Mouse (Mus musculus) embryonic stem cell, embryonic (primary cell): Measurements from ENCODE around the gene Hist1h3i.
"Not testable (repeated sequence)": the region's sequence is repeated elsewhere in the genome, so short reads cannot be mapped to it uniquely, and the experiment has no call there.

Experiments
- CTCF ChIA-PET, 4 experiments: fragments of 300-600 bp in 2 of 4; fragments of 350-600 bp in 2 of 4; sonication (Branson Sonifier 250); formaldehyde crosslinking; loops; one replicate each; lab custom pipeline; 2022; ENCODE audit warnings: inconsistent platforms in 2 of 4; lab: Charles Lee
- POLR2A ChIA-PET, 4 experiments: fragments of 300-600 bp in 2 of 4; fragments of 350-600 bp in 2 of 4; sonication (Branson Sonifier 250); formaldehyde crosslinking; loops; one replicate each; lab custom pipeline; 2022; ENCODE audit warnings: antibody characterized with exemption in 4 of 4, inconsistent platforms in 1 of 4; lab: Charles Lee

Gene Hist1h3i

DNA sequence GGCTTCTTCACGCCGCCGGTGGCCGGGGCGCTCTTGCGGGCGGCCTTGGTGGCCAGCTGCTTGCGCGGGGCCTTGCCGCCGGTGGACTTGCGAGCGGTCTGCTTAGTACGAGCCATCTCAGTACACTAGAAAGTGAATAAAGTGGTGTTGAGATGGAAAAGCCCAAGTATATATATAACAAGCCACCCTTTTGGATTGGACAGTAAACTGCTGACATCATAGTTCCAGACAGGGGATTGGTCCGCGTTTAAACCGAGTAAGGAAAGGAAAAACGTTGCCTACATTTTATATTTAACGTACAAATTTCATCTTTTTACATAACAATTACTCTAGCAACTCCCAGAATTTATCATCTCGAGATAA lies at the start of gene Hist1h3i:
Gene Hist1h3i (minus strand): TSS at position 116 of the 363 bp plus-strand sequence.
- CTCF ChIA-PET, result no interaction called here
- POLR2A ChIA-PET, result interaction anchor here (0.8 to 22.5 kb wide), 39 partner anchors 8 to 1981 kb away, joined by 3 to 823 read pairs (median 6); partner anchors contain the start of genes Hist1h2ak (in 4 of the 4), Hist1h2bn (in 4 of the 4), Hist1h2ai (in 3 of the 4) and Hist1h2bl (in 3 of the 4)

GRCm38 (mm10) chr13:21831418-21832394 lies 48.5 kb upstream of the Hist1h3i start, which contains the start of gene Hist1h4n:
Gene Hist1h4n (minus strand): TSS chr13:21832196.
- POLR2A ChIA-PET, result interaction anchor here in 3 of 4 experiments (0.6 to 6.3 kb wide), 23 partner anchors 10 to 1755 kb away, joined by 3 to 68 read pairs (median 5); partner anchors contain the start of genes Hist1h2ak (in 3 of the 3), Hist1h2bn (in 3 of the 3), Hist1h2ag (in 2 of the 3) and Hist1h2ah (in 2 of the 3)
- CTCF ChIA-PET, result not testable (repeated sequence)

DNA sequence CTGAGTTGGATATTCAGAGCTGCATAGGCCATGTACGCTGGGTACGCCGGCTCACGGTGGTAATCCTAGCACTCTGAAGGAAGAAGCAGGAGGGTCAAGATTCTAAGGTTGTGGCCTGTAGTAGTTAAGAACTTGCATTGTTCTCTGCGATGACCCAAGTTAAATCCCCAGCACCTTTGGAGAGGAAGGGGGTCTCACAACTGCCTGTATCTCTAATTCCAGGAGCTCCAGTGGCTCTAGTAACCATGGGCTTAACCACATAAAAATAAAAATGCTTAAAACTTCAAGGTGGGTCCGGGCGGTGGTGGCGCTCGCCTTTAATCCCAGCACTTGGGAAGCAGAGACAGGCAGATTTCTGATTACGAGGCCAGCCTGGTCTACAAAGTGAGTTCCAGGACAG lies 47.2 kb upstream of the Hist1h3i start:
- POLR2A ChIA-PET, result interaction anchor here in 3 of 4 experiments (0.7 to 6.3 kb wide), 19 partner anchors 9 to 1909 kb away, joined by 3 to 68 read pairs (median 5); partner anchors contain the start of genes Hist1h2an (in 3 of the 3), Hist1h2ag (in 2 of the 3), Hist1h2ah (in 2 of the 3) and Hist1h2bj (in 2 of the 3)

GRCm38 (mm10) chr13:21828511-21828910 lies 45.3 kb upstream of the Hist1h3i start:
- ChIA-PET CTCF (no interaction called here), POLR2A (interaction anchor here (0.7 to 6.3 kb wide), 35 partner anchors 33 to 1932 kb away, joined by 3 to 68 read pairs (median 5); partner anchors contain the start of genes Hist1h2ag (in 3 of the 4), Hist1h2ah (in 3 of the 4), Hist1h2ak (in 3 of the 4) and Hist1h2an (in 3 of the 4))

More for the DNA sequence above, 47.2 kb upstream of the Hist1h3i start:
- CTCF ChIA-PET, result no interaction called here

DNA sequence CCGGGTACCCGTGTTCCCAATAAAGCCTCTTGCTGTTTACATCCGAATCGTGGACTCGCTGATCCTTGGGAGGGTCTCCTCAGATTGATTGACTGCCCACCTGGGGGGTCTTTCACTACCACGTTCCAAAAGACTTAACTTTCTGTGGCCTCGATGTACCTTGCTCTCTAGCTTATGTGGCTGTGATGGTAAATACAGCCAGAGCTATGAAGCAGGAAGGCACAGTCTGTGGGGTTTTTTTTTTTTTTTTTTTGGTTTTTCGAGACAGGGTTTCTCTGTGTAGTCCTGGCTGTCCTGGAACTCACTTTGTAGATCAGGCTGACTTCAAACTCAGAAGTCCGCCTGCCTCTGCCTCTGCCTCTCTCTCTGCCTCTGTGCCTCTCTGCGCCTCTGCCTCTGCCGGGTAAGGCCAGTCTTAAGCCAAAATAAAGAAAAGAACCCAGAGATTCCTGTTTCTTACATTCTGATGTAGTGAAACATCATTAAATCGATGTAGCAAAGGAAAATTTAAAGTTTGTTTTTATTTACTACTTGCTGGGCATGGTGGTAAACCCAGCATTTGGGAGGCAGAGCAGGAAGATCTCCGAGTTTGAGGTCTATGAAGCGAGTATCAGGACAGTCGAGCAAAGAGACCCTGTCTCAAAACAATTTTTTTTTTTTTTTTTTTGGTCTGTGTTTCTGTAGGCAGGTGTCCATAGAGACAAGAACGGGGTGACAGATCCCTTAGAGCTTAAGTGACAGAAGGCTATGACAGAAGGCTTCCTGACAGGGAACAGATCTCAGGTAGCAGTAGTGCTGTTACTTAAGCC lies 37.1 kb upstream of the Hist1h3i start:
- CTCF ChIA-PET, result not testable (repeated sequence)
- POLR2A ChIA-PET, result interaction anchor here in 3 of 4 experiments (0.6 to 4.1 kb wide), 16 partner anchors 10 to 1591 kb away, joined by 3 to 29 read pairs (median 10); partner anchors contain the start of genes Hist1h4n (in 3 of the 3), Hist1h2ag (in 2 of the 3), Hist1h2an (in 2 of the 3) and Hist1h2bj (in 2 of the 3)

DNA sequence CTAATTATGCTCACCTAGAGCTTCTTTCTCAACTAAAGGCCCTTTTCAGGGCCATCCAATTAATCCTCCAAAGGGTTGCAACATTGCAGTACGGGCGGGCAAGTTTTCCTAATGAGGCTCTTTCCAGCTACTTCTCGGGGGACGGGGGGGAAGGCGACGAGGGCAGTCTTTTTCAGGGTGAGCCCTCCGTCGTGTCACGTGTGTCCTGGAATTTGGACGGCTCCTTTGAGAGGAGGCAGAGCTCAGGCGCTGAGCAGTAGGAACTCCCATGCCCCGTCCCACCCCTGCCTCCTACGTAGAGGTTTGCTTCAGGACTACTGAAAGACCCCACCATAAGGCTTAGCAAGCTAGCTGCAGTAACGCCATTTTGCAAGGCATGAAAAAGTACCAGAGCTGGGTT lies 28.9 kb upstream of the Hist1h3i start:
- CTCF ChIA-PET, result not testable (repeated sequence)
- POLR2A ChIA-PET, result interaction anchor here in 3 of 4 experiments (0.6 to 1.1 kb wide), 7 partner anchors 10 to 231 kb away, joined by 4 to 11 read pairs (median 4); partner anchors contain the start of genes Hist1h2ag (in 1 of the 3), Hist1h2ah (in 1 of the 3), Hist1h2bj (in 1 of the 3) and Hist1h2bk (in 1 of the 3)

DNA sequence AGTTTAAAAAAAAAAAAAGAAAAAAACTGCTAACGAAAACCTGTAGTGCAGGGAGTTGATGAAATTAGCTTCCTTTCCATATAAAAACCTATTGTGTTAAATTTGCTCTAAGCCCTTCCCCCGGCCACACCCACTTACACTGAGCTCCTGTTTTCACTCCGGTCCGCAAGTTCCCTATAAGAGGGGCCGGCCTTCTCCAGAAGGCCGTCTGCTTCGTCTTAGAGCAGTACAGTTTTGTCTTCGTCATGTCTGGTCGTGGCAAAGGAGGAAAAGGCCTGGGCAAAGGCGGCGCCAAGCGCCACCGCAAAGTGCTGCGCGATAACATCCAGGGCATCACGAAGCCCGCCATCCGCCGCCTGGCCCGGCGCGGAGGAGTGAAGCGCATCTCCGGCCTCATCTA lies 28.4 kb upstream of the Hist1h3i start, which contains the start of gene Hist1h4m:
Gene Hist1h4m (plus strand): TSS at position 208 of the 400 bp plus-strand sequence.
- CTCF ChIA-PET, result not testable (repeated sequence)
- POLR2A ChIA-PET, result interaction anchor here in 3 of 4 experiments (0.6 to 1.1 kb wide), 7 partner anchors 11 to 232 kb away, joined by 4 to 11 read pairs (median 4); partner anchors contain the start of genes Hist1h2ag (in 1 of the 3), Hist1h2ah (in 1 of the 3), Hist1h2bj (in 1 of the 3) and Hist1h2bk (in 1 of the 3)

- CTCF ChIA-PET, POLR2A ChIA-PET: not testable (repeated sequence)
Measured at GRCm38 (mm10) chr13:21811074-21811473, 27.9 kb upstream of the Hist1h3i start.

DNA sequence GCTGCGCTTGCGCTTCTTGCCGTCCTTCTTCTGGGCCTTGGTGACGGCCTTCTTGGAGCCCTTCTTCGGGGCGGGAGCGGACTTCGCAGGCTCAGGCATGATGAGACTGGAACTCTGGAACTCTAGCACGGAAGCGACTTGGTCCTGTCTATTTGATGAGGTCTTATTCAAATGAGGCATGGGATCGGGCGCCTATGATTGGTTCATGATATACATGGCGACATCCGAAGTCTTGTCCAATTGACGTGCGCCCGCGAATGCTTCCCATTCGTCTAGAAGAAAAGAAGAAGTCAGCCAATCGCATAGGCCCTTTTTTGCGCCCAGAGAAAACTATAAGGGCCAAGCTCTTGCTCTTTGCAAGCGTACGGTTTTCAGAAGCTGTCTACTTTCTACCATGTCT lies 26.9 kb upstream of the Hist1h3i start, which contains the start of the genes Hist1h2bq and Hist1h2ao:
Gene Hist1h2bq (minus strand): TSS at position 125 of the 400 bp plus-strand sequence.
Gene Hist1h2ao (plus strand): TSS at position 393 of the 400 bp plus-strand sequence.
- CTCF ChIA-PET, POLR2A ChIA-PET: not testable (repeated sequence)

DNA sequence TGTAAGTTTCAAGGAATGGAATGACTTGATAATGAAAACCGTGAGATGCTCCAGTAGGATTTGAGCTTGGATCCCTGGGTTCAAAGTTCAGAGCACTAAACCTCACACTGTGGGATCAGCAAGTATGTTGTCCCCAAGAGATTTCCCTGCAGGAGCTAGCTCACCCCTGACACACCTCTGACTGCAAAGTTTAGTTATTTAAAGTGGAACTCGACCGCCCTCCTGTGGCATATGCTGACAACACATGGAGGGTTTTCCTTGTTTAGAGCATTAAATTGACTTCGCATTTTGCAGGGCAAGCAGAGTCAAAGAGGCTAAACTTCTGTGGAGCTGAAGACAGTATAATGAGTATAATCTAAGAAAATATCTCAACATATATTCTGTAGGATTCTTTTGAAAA lies 19.9 kb upstream of the Hist1h3i start:
- POLR2A ChIA-PET, CTCF ChIA-PET: not testable (repeated sequence)

DNA sequence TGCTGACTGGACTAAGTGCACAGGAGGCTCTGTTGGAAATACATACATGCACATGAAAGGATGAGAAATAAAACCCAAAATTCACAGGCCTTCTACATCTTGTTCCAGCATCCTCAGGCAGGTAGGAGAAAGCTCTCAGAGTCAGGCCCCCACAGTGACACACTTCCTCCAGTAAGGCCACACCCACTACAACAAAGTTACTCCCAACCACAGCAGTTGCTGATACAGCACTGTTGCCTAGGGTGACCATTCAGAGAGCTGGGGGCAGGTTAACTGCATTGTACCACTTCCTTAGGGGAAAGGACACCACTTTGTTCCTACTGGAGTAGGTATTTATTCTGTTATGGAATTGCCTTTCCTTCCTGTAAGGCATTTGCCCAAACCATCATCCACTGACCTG lies 14.0 kb upstream of the Hist1h3i start:
- POLR2A ChIA-PET, CTCF ChIA-PET: not testable (repeated sequence)

DNA sequence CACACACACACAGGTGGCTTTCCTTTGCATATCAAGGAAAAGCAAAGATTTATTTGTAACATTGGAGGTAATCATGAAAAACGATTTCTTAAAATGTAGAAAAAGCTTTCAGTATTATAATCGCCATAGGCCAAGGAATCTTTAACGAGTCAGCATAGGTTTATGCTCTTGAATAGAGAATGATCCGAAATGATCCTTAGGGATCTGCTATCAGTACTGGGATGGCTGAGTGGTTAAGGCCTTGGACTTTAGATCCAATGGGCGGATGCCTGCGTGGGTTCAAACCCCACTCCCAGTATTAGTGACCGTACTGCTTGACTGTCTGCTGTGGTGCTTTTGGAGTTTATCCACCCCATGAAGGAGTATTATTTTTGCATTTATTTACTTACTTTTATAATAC lies 12.4 kb upstream of the Hist1h3i start:
- POLR2A ChIA-PET, result interaction anchor here in 2 of 4 experiments (0.9 to 1.5 kb wide), 4 partner anchors 8 to 85 kb away, joined by 3 to 5 read pairs (median 4); partner anchors contain the start of genes Hist1h1b (in 1 of the 2), Hist1h2an (in 1 of the 2) and Hist1h2bp (in 1 of the 2)
- CTCF ChIA-PET, result no interaction called here

- POLR2A ChIA-PET, result interaction anchor here (0.5 to 22.5 kb wide), 55 partner anchors 8 to 1948 kb away, joined by 3 to 823 read pairs (median 5); partner anchors contain the start of genes Hist1h2ak (in 4 of the 4), Hist1h2bn (in 4 of the 4), Hist1h1b (in 3 of the 4) and Hist1h2ai (in 3 of the 4)
Measured at GRCm38 (mm10) chr13:21790601-21791283, 7.6 kb upstream of the Hist1h3i start.

DNA sequence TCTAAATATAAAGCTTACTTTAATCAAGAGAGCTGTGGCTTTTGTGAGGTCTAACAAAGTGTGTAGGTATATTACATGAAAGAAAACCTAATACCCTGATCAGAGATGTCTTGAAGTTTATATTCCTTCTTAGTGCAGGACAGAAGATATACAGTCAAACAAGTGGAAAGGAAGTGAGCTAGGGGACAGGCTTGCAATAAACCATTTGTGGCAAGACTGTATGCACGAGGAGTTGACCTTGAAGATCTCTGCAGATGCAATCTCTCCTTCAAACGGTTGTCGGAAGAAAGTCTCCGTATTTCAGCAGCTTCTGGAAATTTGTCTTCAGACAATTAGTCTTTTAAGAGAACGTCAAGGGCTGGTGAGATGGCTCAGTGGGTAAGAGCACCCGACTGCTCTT lies 6.8 kb upstream of the Hist1h3i start:
- ChIA-PET CTCF (no interaction called here), POLR2A (interaction anchor here in 3 of 4 experiments (0.5 to 22.5 kb wide), 26 partner anchors 9 to 618 kb away, joined by 3 to 823 read pairs (median 10); partner anchors contain the start of genes Hist1h1b (in 3 of the 3), Hist1h2ai (in 3 of the 3), Hist1h2ak (in 3 of the 3) and Hist1h2bl (in 3 of the 3))

More at GRCm38 (mm10) chr13:21790601-21791283, 7.6 kb upstream of the Hist1h3i start:
- CTCF ChIA-PET, result no interaction called here

GRCm38 (mm10) chr13:21787760-21788593 lies 4.8 kb upstream of the Hist1h3i start:
- ChIA-PET POLR2A (interaction anchor here (0.5 to 22.5 kb wide), 82 partner anchors 7 to 1956 kb away, joined by 3 to 823 read pairs (median 7); partner anchors contain the start of genes Hist1h2ag (in 4 of the 4), Hist1h2ai (in 4 of the 4), Hist1h2ak (in 4 of the 4) and Hist1h2bj (in 4 of the 4)), CTCF (interaction anchor here in 2 of 4 experiments (0.6 to 1.5 kb wide), 2 partner anchors 44 to 255 kb away, joined by 3 to 4 read pairs; partner anchors contain the start of genes Hist1h2ag (in 1 of the 2) and Hist1h2bj (in 1 of the 2))
